Mouse (Mus musculus): ENCODE results near the gene Olfr1138.

The Olfr1138 gene

DNA sequence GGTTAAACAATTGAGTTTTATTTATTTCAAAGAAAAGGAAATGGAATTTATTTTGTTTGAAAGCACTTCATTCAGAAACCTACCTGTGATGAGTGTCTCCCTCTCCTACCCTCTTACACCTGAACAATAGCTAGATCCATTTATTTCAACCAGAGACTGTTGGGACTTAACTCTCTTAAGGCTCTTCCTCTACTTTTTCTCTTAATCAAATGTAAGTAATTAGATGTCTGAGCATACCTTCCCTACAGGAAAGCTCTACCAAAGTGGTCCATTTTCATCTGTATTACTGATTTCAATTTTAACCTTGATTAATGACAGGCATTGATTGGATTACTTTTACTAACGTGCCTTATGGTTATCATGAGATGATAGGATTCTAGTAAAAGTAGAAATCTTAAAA is at the start of gene Olfr1138:
Olfr1138 (minus strand) TSS at position 101 of the 400 bp plus-strand sequence.
- no peak for DNase-seq

DNA sequence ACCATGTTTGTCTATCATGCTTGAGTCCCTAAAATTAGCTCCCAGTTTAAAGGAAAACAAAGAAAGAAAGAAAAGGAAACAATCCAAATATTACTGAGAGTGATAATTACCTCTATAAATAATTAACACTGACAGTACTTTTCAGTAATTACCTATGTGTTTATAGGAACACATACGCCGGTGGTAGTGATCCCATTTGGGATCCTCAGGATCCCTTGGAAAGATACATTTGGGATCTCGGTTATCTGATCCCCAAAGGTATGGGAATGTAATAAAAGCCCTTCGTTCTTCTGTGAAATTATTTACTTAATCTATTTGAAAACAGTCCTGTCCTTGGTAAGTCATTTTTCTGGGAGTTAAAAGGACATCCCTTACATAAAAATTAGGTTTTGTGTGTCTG is 39.4 kb upstream of the Olfr1138 start, which contains the start of gene Olfr152:
Olfr152 (plus strand) TSS at position 301 of the 400 bp plus-strand sequence.
- DNase-seq = no peak

- DNase-seq = no peak
These were observed 36.4 kb upstream of the Olfr1138 start for GRCm38 (mm10) chr2:87776143-87776542.

- DNase-seq = no peak
These were observed 14.1 kb upstream of the Olfr1138 start, which contains the start of gene Olfr1141 for GRCm38 (mm10) chr2:87753891-87754290. Gene Olfr1141 (minus strand): TSS chr2:87753991.

- no peak for DNase-seq
These were observed 3.7 kb upstream of the Olfr1138 start, which contains the start of gene Olfr1140 for GRCm38 (mm10) chr2:87743452-87743851. Gene Olfr1140 (plus strand): TSS chr2:87743752.

DNA sequence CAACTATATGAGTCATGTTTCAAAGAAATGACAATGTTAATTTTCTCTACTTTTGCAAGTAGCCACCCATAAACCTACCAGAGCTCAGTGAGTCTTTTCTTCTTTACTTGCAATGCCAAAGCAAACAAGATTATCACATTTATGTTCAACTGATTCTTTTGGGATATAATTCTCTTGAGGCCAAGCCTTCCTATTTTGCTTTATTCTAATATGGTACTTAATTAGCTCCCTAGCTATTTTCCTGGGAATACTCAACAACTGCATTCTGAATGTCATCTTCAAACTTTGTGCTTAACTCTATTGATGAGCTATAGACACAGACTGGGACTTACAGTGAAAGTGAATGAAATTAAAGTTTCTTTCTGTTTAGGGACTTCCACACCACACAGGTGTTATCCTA is 26.7 kb downstream of the Olfr1138 start, which contains the start of gene Olfr1137:
Olfr1137 (minus strand) TSS at position 101 of the 400 bp plus-strand sequence.
- DNase-seq = no peak

DNA sequence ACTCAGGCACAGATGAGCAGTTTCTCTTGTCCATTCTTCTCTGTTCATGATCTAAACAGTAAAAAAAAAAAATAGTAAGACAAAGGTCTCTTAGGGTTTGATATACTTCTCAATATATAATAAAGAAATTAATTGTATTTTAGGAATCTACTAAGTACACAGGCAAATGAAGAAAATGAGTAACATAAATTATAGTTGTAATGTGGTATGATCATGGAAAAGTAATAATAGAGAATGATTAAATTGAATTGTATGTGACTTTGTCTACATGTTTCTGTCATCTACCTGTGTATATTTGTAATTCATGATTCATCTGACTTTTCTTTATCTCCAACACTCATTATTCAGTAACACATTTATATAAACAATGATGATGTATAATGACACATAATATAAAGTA is 45.9 kb downstream of the Olfr1138 start, which contains the start of gene Olfr1136:
Olfr1136 (minus strand) TSS at position 101 of the 400 bp plus-strand sequence.
- DNase-seq = no peak

Data from embryo, embryonic 11 days (tissue).